Mouse (Mus musculus) natural killer cell, adult 2 months (primary cell): ENCODE results near the gene Ccr1.
A peak's percentile ranks its signal among the peaks of the same experiment; 100 is the strongest.

Experiments
- DNase-seq, 2 experiments: peaks; one replicate each; pipeline ENCODE4 v3.0.0; 2022; ENCODE audit warnings: low spot score in 2 of 2

The Ccr1 gene

DNA sequence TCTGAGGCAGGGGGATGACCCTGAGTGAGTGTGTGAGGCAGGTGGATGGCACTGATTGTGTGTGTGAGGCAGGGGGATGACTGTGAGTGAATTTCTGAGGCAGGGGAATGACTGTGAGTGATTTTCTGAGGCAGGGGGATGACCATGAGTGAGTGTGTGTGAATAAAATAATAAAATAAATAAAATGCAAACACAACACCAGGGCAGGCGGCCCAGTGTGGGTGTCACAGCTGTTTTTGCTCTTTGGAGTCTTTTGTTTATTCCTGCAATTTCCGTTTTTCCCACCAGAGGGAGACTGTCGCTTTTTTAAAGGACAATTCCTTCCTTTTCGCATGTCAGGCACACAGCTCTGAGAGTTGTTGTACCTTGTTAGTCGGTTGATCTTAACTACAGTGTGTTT, 42.5 kb downstream of the Ccr1 start:
- peak; percentile 75 to 78 for DNase-seq

DNA sequence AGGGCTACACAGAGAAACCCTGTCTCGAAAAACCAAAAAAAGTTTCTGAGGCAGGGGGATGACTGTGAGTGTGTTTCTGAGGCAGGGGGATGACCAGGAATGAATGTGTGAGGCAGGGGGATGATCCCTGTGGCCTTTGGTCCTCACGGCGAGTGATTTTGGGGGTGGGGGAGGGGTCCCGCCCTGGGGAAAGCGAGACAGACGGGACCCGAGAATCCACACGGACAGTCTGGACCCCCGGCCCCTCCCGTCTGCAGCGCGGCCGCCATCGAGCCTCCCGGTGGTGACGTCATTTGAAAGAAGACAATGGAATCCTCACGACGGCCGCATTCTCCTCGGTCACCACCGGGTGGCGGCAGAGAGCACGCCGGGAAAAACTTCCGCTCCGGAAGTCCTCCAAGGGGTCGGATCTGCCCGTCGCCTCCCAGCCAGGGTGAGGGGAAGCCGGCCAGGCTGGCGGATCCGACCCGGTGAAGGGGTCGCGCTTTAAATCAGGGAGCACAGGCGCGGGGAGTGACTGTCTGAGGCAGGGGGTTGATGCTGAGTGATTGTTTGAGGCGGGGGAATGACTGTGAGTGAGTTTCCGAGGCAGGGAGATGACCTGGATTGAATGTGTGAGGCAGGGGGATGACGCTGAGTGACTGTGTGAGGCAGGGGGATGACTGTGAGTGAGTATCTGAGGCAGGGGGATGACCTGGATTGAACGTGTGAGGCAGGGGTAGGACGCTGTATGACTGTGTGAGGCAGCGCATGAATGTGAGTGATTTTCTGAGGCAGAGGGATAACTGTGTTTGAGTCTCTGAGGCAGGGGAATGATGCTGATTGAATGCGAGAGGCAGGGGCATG, 43.2 kb downstream of the Ccr1 start:
- peak; percentile 83 to 87 for DNase-seq

DNA sequence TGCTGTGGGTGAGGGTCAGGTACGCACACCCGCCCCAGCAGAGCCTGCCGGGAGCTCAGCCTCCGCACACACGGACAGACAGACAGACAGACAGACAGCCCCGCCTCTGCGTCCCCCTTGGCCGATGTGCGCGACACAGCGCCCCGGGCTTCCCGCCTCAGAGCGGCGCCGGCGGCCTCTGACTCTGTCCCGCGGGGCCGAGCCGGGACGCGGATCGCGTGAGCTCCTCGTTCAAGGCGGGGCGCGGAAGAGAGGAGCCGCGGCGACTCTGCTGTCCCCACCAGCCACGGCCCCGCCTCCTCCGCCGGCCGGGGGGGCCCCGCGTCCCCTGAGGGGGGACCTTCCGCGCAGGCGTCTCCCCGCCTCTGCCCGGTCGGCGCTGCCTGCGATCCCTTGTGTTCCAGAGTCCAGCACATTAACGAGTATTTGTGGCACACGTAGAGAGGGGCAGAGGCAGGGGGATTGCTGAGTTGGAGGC, 43.9 kb downstream of the Ccr1 start:
- DNase-seq, result peak; percentile 93 to 96

DNA sequence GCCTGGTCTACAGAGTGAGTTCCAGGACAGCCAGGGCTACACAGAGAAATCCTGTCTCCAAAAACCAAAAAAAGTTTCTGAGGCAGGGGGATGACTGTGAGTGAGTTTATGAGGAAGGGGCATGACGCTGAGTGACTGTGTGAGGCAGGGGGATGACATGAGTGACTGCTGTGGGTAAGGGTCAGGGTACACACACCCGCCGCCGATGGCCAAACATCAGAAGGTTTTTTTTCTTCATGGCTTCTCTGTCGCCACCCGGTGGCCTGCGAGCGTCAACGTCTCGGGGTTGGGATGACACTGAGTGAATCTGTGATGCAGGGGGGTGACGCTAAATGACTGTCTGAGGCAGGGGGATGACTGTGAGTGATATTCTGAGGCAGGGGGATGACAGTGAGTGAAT, 44.5 kb downstream of the Ccr1 start:
- DNase-seq, result peak; percentile 81 to 88

DNA sequence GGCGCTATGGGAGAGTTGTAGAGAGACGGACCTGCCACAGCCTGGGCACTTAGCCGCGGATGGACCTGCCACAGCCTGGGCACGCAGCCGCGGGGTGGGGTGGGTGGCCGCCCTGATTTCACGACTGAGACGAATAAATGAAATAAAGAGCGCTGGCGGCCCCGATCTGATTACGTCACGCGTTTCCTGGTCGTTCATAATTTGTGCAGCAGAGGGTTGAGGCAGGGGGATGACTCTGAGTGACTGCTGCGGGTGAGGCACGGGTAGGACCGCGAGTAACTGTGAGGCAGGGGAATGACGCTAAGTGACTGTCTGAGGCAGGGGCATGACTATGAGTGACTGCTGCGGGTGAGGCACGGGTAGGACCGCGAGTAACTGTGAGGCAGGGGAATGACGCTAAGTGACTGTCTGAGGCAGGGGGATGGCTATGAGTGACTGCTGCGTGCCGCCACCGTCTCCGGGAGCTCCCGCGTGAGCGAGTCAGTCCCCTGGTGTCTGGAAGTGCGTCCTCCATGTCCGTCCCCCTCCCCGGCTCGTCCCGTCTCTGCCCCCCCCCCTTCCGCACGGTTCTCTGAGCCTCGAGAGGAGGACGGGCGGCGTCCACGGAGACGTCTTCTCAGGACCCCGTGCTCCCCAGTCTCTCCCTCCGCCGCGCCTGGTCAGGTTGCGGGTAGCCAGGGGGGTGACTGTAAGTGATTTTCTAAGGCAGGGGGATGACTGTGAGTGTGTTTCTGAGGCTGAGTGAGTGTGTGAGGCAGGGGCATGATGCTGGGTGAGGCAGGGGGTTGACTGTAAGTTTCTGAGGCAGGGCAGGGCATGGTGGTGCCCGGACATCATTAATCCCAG, 45.1 kb downstream of the Ccr1 start:
- peak in 1 of 2 experiments; percentile 67 for DNase-seq
